Mouse (Mus musculus): ENCODE results near the gene F11r.

DNA sequence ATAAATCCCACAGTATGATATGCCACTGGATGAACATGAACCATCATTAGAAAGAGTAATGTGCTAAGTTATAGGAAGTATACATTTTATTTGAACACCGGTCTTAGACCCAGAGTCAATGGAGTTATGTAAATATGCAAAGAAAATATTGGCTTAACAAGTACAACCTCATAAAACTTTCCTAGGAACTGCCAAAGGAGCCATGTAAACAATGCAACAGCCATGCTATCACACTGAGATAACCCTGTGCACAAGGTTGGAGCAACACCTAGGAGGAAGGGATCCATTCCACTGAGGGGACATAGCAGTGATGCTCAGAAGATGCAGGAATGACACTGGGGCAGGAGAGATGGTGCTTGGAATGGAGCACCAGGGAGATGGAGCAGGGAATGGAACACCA lies 76.4 kb downstream of the F11r start:
- TF ChIP-seq CTCF (IDR thresholded peaks at IDR 0.05; ENCODE audit: insufficient read depth, low read length) (no peak), POLR2A (IDR thresholded peaks at IDR 0.05; ENCODE audit: borderline replicate concordance, extremely low read depth, low read depth, low read length) (no peak)
